Mouse (Mus musculus): ENCODE results near the gene Adcy1. TPM values are rescaled to one million over a fixed set of nuclear protein-coding genes. Genes with fewer than 3 reads are reported as not detected.

Gene Adcy1
- total RNA-seq, 1 experiment: 5.5 TPM

DNA sequence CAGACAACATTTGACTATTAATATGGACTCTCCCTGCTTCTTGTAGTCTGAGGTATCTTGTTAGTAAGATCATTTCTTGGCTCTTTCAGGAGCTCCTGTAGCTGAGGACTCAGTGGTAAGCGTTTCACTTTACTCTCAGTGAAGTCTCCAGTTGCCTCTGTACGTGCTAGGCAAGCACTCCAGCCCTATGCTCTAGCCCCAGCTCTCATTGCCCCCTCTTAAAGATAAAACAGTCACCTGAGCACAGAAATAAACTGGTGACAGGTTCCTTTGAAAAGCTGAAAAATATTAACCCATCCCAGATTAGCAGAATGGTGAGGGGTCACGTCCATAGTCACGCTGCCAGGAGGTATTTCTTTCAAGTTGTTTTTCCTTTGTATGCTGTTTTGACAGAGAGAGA lies 115.4 kb downstream of the Adcy1 start:
- Histone ChIP-seq H3K4me1 (ENCODE audit: control insufficient read depth in 2 of 2, insufficient read depth in 2 of 2, low read length in 2 of 2, poor library complexity in 1 of 2) (no peaks in the 10 kb centered on the region), H3K36me3 (ENCODE audit: control insufficient read depth, insufficient read depth, low read length, poor library complexity, severe bottlenecking) (no peaks in the 10 kb centered on the region), H3K9ac (ENCODE audit: insufficient read depth, low read depth, low read length, poor library complexity, severe bottlenecking) (no peak overlapping the region), H3K27ac (ENCODE audit: insufficient read depth, low read depth, low read length, poor library complexity, severe bottlenecking) (no peak overlapping the region), H3K9me3 (ENCODE audit: control insufficient read depth, insufficient read depth, low read depth, low read length) (no peaks in the 10 kb centered on the region), H3K4me3 (ENCODE audit: insufficient read depth in 1 of 2, low read depth in 1 of 2, low read length in 2 of 2, poor library complexity in 1 of 2, severe bottlenecking in 1 of 2) (no peak overlapping the region)
- DNase-seq (ENCODE audit: low read depth, low spot score): no peak
- in situ Hi-C loops (cut with MboI; ENCODE audit: low sequenced_read_pairs in 2 of 2, unreplicated experiment in 2 of 2): loop anchor here in 1 of 2 experiments (10.0 kb wide), 1 partner anchor 524 kb away; the partner anchor contains the start of gene Ramp3
- no peak for TF ChIP-seq ZC3H11A (IDR thresholded peaks at IDR 0.05; ENCODE audit: borderline replicate concordance, low read depth, low read length)
- TF ChIP-seq HCFC1 (IDR thresholded peaks at IDR 0.05; ENCODE audit: borderline replicate concordance, insufficient read depth, low read length): no peak
- no peak for TF ChIP-seq CHD2 (IDR thresholded peaks at IDR 0.05; ENCODE audit: low read depth, low read length)
- TF ChIP-seq MAFK (IDR thresholded peaks at IDR 0.05; ENCODE audit: insufficient read depth, low read depth, low read length): no peak
- no peak for TF ChIP-seq ZNF384 (IDR thresholded peaks at IDR 0.05; ENCODE audit: low read depth, low read length)

DNA sequence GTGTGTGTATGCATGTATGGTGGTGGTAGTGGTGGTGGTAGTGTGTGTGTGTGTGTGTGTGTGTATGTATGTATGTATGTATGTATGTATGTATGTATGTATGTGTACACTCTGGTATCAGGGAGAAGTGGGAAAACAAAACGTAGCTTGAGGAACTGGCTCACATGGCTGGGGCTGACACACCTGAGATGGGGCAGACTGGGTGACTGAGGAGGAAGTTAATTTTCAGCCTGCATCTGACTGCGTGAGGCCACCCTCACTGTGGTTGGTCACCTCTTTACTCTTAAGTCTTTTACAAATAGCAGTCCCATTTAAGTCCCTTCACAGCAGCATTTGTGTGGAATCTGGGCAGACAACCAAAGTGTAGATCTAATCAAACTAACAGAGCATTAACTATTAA lies 116.0 kb downstream of the Adcy1 start:
- no peaks in the 10 kb centered on the region for H3K9me3 ChIP-seq (ENCODE audit: control insufficient read depth, insufficient read depth, low read depth, low read length)
- DNase-seq (ENCODE audit: low read depth, low spot score): no peak
- no peak overlapping the region for H3K4me3 ChIP-seq (ENCODE audit: insufficient read depth in 1 of 2, low read depth in 1 of 2, low read length in 2 of 2, poor library complexity in 1 of 2, severe bottlenecking in 1 of 2)
- H3K9ac ChIP-seq (ENCODE audit: insufficient read depth, low read depth, low read length, poor library complexity, severe bottlenecking): no peak overlapping the region
- TF ChIP-seq MAFK (IDR thresholded peaks at IDR 0.05; ENCODE audit: insufficient read depth, low read depth, low read length) (no peak), ZC3H11A (IDR thresholded peaks at IDR 0.05; ENCODE audit: borderline replicate concordance, low read depth, low read length) (no peak), CHD2 (IDR thresholded peaks at IDR 0.05; ENCODE audit: low read depth, low read length) (no peak)
- no peaks in the 10 kb centered on the region for H3K36me3 ChIP-seq (ENCODE audit: control insufficient read depth, insufficient read depth, low read length, poor library complexity, severe bottlenecking)
- H3K4me1 ChIP-seq (ENCODE audit: control insufficient read depth in 2 of 2, insufficient read depth in 2 of 2, low read length in 2 of 2, poor library complexity in 1 of 2): no peaks in the 10 kb centered on the region
- in situ Hi-C loops (cut with MboI; ENCODE audit: low sequenced_read_pairs in 2 of 2, unreplicated experiment in 2 of 2): loop anchor here in 1 of 2 experiments (10.0 kb wide), 1 partner anchor 524 kb away; the partner anchor contains the start of gene Ramp3
- no peak overlapping the region for H3K27ac ChIP-seq (ENCODE audit: insufficient read depth, low read depth, low read length, poor library complexity, severe bottlenecking)

DNA sequence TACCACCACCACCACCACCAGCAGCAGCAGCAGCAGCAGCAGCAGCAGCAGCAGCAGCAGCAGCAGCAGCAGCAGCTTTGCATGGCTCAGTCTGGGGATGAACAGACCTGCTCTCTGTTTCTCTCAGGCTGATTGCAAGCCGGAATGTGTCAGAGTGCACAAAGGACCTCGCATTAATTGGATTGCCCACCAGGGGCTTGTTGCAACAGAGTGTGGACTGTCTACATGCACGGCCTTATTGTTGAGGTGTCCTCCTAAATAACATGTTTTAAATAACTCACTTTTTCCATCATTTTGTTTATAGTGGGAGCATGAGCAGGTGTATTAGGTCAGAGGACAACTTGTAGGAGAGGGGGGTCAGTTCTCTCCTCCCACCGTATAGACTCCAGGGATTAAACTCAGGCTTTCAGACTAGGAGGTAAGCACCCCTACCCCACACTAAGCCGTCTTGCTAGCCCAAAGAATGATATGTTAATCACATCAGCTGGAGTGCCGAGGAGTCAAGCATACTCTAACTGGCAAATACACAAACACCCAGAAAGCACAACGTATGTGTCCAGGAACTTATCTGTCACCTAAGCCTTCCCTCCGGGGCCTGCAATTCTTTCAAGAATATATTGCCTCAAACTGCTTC lies 119.2 kb downstream of the Adcy1 start:
- Histone ChIP-seq H3K4me1 (ENCODE audit: control insufficient read depth in 2 of 2, insufficient read depth in 2 of 2, low read length in 2 of 2, poor library complexity in 1 of 2) (no peaks in the 10 kb centered on the region), H3K9me3 (ENCODE audit: control insufficient read depth, insufficient read depth, low read depth, low read length) (no peaks in the 10 kb centered on the region), H3K4me3 (ENCODE audit: insufficient read depth in 1 of 2, low read depth in 1 of 2, low read length in 2 of 2, poor library complexity in 1 of 2, severe bottlenecking in 1 of 2) (no peak overlapping the region), H3K27ac (ENCODE audit: insufficient read depth, low read depth, low read length, poor library complexity, severe bottlenecking) (no peak overlapping the region), H3K36me3 (ENCODE audit: control insufficient read depth, insufficient read depth, low read length, poor library complexity, severe bottlenecking) (no peaks in the 10 kb centered on the region), H3K9ac (ENCODE audit: insufficient read depth, low read depth, low read length, poor library complexity, severe bottlenecking) (no peak overlapping the region)
- TF ChIP-seq CHD2 (IDR thresholded peaks at IDR 0.05; ENCODE audit: low read depth, low read length): no peak
- TF ChIP-seq MAFK (IDR thresholded peaks at IDR 0.05; ENCODE audit: insufficient read depth, low read depth, low read length): no peak
- TF ChIP-seq ZC3H11A (IDR thresholded peaks at IDR 0.05; ENCODE audit: borderline replicate concordance, low read depth, low read length): no peak
- no peak for TF ChIP-seq HCFC1 (IDR thresholded peaks at IDR 0.05; ENCODE audit: borderline replicate concordance, insufficient read depth, low read length)
- no peak for TF ChIP-seq ZNF384 (IDR thresholded peaks at IDR 0.05; ENCODE audit: low read depth, low read length)
- no peak for DNase-seq (ENCODE audit: low read depth, low spot score)
- in situ Hi-C loops (cut with MboI; ENCODE audit: low sequenced_read_pairs in 2 of 2, unreplicated experiment in 2 of 2): no loop called here

DNA sequence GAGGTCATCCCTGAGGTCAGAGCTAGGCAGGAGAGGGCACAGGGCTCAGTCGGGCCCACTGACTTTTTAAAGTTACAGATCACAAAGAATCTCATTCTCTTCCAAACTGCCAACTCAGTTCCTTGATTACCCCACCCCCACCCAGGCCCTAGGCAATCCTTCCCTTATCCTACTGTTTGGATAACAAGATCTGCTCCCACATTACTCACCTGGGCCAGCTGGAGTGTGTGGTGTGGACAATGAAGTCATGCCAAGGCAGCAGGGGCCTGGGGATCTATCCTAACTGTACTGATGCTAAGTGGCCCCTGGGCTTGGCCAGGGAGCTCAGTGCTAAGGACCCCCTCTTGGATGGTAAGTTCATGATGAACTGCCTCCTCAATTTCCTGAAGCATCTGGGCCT lies 121.1 kb downstream of the Adcy1 start:
- TF ChIP-seq ZC3H11A (IDR thresholded peaks at IDR 0.05; ENCODE audit: borderline replicate concordance, low read depth, low read length) (no peak), ZNF384 (IDR thresholded peaks at IDR 0.05; ENCODE audit: low read depth, low read length) (no peak), HCFC1 (IDR thresholded peaks at IDR 0.05; ENCODE audit: borderline replicate concordance, insufficient read depth, low read length) (no peak), MAFK (IDR thresholded peaks at IDR 0.05; ENCODE audit: insufficient read depth, low read depth, low read length) (no peak), CHD2 (IDR thresholded peaks at IDR 0.05; ENCODE audit: low read depth, low read length) (no peak)
- no peaks in the 10 kb centered on the region for H3K4me1 ChIP-seq (ENCODE audit: control insufficient read depth in 2 of 2, insufficient read depth in 2 of 2, low read length in 2 of 2, poor library complexity in 1 of 2)
- no peaks in the 10 kb centered on the region for H3K36me3 ChIP-seq (ENCODE audit: control insufficient read depth, insufficient read depth, low read length, poor library complexity, severe bottlenecking)
- no peak overlapping the region for H3K27ac ChIP-seq (ENCODE audit: insufficient read depth, low read depth, low read length, poor library complexity, severe bottlenecking)
- in situ Hi-C loops (cut with MboI; ENCODE audit: low sequenced_read_pairs in 2 of 2, unreplicated experiment in 2 of 2): no loop called here
- DNase-seq (ENCODE audit: low read depth, low spot score): no peak
- no peak overlapping the region for H3K4me3 ChIP-seq (ENCODE audit: insufficient read depth in 1 of 2, low read depth in 1 of 2, low read length in 2 of 2, poor library complexity in 1 of 2, severe bottlenecking in 1 of 2)
- H3K9me3 ChIP-seq (ENCODE audit: control insufficient read depth, insufficient read depth, low read depth, low read length): no peaks in the 10 kb centered on the region
- H3K9ac ChIP-seq (ENCODE audit: insufficient read depth, low read depth, low read length, poor library complexity, severe bottlenecking): no peak overlapping the region

Measured in ES-E14 (cell line).